Mouse (Mus musculus) liver, postnatal 0 days (tissue): ENCODE results near the gene Kctd5. TPM values are rescaled to one million over a fixed set of nuclear protein-coding genes. Genes with fewer than 3 reads are reported as not detected.

ENCODE experiments used
- ATAC-seq: fragments of 200-750 bp; cut with Nextera tagmentation; 2 replicates; pipeline ENCODE4 v1.8.0; 2017; ENCODE audit warnings: mild to moderate bottlenecking, moderate library complexity
- DNase-seq: peaks from one replicate; pipeline ENCODE4 v3.0.0-alpha.2; 2016
- H3K27ac ChIP-seq: fragments of 300-500 bp; sonication (generic); 2 replicates; pipeline ENCODE4 v1.5.1; 2014; ENCODE audit warnings: antibody characterized with exemption, moderate library complexity, mild to moderate bottlenecking, low read depth
- H3K27me3 ChIP-seq: fragments of 300-500 bp; sonication (generic); 2 replicates; pipeline ENCODE4 v1.6.1; 2014; ENCODE audit warnings: low read length, control low read depth, mixed read lengths; ENCODE audit not compliant: insufficient read depth
- H3K36me3 ChIP-seq: fragments of 300-500 bp; sonication (generic); replicated peaks from 2 replicates; pipeline ENCODE4 v1.6.1; 2014; ENCODE audit warnings: mild to moderate bottlenecking, control low read depth, low read length, moderate library complexity, mixed read lengths; ENCODE audit not compliant: insufficient read depth
- H3K4me1 ChIP-seq: fragments of 300-500 bp; sonication (generic); 2 replicates; pipeline ENCODE4 v1.6.1; 2014; ENCODE audit warnings: antibody characterized with exemption, mild to moderate bottlenecking, control low read depth; ENCODE audit not compliant: insufficient read depth
- H3K4me2 ChIP-seq: fragments of 300-500 bp; sonication (generic); 2 replicates; pipeline ENCODE4 v1.6.1; 2014; ENCODE audit warnings: low read depth, mild to moderate bottlenecking, low read length, moderate library complexity, mixed read lengths
- H3K4me3 ChIP-seq: fragments of 300-500 bp; sonication (generic); 2 replicates; pipeline ENCODE4 v1.5.1; 2014; ENCODE audit warnings: low read depth, low read length
- H3K9ac ChIP-seq: fragments of 300-500 bp; sonication (generic); replicated peaks from 2 replicates; pipeline ENCODE4 v1.6.1; 2014; ENCODE audit warnings: mild to moderate bottlenecking, moderate library complexity
- H3K9me3 ChIP-seq: fragments of 300-500 bp; sonication (generic); 2 replicates; pipeline ENCODE4 v1.6.1; 2016; ENCODE audit warnings: mild to moderate bottlenecking, control low read depth, low read length, mixed read lengths
- CTCF ChIP-seq: sonication (generic); IDR thresholded peaks from 2 replicates; pipeline ENCODE4 v1.5.1; 2016; ENCODE audit warnings: antibody characterized with exemption, low read depth
- EP300 ChIP-seq: IDR thresholded peaks from 2 replicates; pipeline ENCODE4 v1.6.1; 2016; ENCODE audit warnings: antibody characterized with exemption, low read depth, mild to moderate bottlenecking
- WGBS: fragments of 180-500 bp; shearing (Covaris S2); extraction: QIAGEN DNeasy Blood & Tissue Kit; methylation state at CpG from one replicate; pipeline ENCODE4 v1.1.7; 2014; ENCODE audit not compliant: insufficient replicate concordance; 5-methylcytosine and 5-hydroxymethylcytosine counted together
- microRNA-seq: library from miRNA; unstranded; fragments of <30 nt; microRNA quantifications from one replicate; pipeline ENCODE4, GENCODE M21; 2016
- polyA plus RNA-seq: library from polyadenylated mRNA; unstranded; fragments of >200 nt; fragmentation: Nextera tagmentation; extraction: Ambion mirVana; gene quantifications from 2 replicates; pipeline ENCODE4 v1.2.1, GENCODE M21; 2015

Gene Kctd5
- polyA plus RNA-seq, 1 experiment from 2014 or later: 7.7 TPM

GRCm38 (mm10) chr17:24000404-24000803 is 72.9 kb downstream of the Kctd5 start:
- H3K4me3 ChIP-seq: no peak overlapping the region
- TF ChIP-seq EP300 (no peak), CTCF (no peak)
- ATAC-seq (no peak), DNase-seq (no peak)
- H3K4me1 ChIP-seq: no peaks in the 10 kb centered on the region
- no peaks in the 10 kb centered on the region for H3K36me3 ChIP-seq
- WGBS: 37% methylated on average over 5 of the region's 5 CpGs
- no peaks in the 10 kb centered on the region for H3K9me3 ChIP-seq
- no peak overlapping the region for H3K9ac ChIP-seq
- H3K4me2 ChIP-seq: no peak overlapping the region
- H3K27ac ChIP-seq: no peak overlapping the region
- H3K27me3 ChIP-seq: no peaks in the 10 kb centered on the region

GRCm38 (mm10) chr17:23998383-23998782 is 74.9 kb downstream of the Kctd5 start:
- Histone ChIP-seq H3K36me3 (no peaks in the 10 kb centered on the region), H3K27ac (no peak overlapping the region), H3K27me3 (peaks cover 9% of the 10 kb centered on the region; the same call in 1 of the 2 replicates), H3K9me3 (no peaks in the 10 kb centered on the region), H3K4me2 (no peak overlapping the region), H3K4me3 (no peak overlapping the region), H3K4me1 (no peaks in the 10 kb centered on the region), H3K9ac (no peak overlapping the region)
- WGBS: 46% methylated on average over 6 of the region's 6 CpGs
- no peak for ATAC-seq
- TF ChIP-seq EP300 (no peak), CTCF (no peak)
- DNase-seq: no peak

- no peak within 1 kb of the TSS for H3K9ac ChIP-seq
- H3K4me3 ChIP-seq: no peak within 1 kb of the TSS
- H3K4me1 ChIP-seq: peaks cover 4% of the 10 kb centered on the region; the same call in 1 of the 2 replicates
- no peaks in the 10 kb centered on the region for H3K9me3 ChIP-seq
- DNase-seq (no peak), ATAC-seq (no peak)
- no peak within 1 kb of the TSS for H3K27ac ChIP-seq
- H3K27me3 ChIP-seq: peaks cover 9% of the 10 kb centered on the region; the same call in 1 of the 2 replicates
- 59% methylated on average over 2 of the region's 2 CpGs for WGBS
- no peak within 1 kb of the TSS for H3K4me2 ChIP-seq
- TF ChIP-seq CTCF: no peak
- no peak for TF ChIP-seq EP300
- no peaks in the 10 kb centered on the region for H3K36me3 ChIP-seq
Observed at GRCm38 (mm10) chr17:23997901-23998300, 75.4 kb downstream of the Kctd5 start, which contains the start of gene Prss22. Prss22 (minus strand) TSS chr17:23998100.

Small RNA genes within 50 kb of the gene (microRNA-seq; reads per million reads assigned to microRNA genes)
- not detected for gene Gm27700

Other genes with a start within 250 kb of the Kctd5 start
- 458 and 460 TPM in 2 replicates for gene Elob, start 244.3 kb downstream of the Kctd5 start, polyA plus RNA-seq
- gene Prss33, start 237.4 kb downstream of the Kctd5 start, polyA plus RNA-seq: not detected in 2 replicates
- gene Prss32, start 229.6 kb downstream of the Kctd5 start, polyA plus RNA-seq: not detected in 2 replicates
- gene Prss41, start 229.3 kb downstream of the Kctd5 start, polyA plus RNA-seq: 0.06 and 0.25 TPM in 2 replicates
- not detected in 2 replicates for gene Prss21, start 205.4 kb downstream of the Kctd5 start, polyA plus RNA-seq
- not detected in 2 replicates for gene Dcpp1, start 192.6 kb downstream of the Kctd5 start, polyA plus RNA-seq
- gene Dcpp2, start 192.6 kb downstream of the Kctd5 start, polyA plus RNA-seq: not detected in 2 replicates
- not detected in 2 replicates for gene Dcpp3, start 156.0 kb downstream of the Kctd5 start, polyA plus RNA-seq
- gene Sbp, start 131.8 kb downstream of the Kctd5 start, polyA plus RNA-seq: not detected in 2 replicates
- gene Sbpl, start 118.2 kb downstream of the Kctd5 start, polyA plus RNA-seq: not detected in 2 replicates
- 0.09 and 0.14 TPM in 2 replicates for gene Prss30, start 92.9 kb downstream of the Kctd5 start, polyA plus RNA-seq
- not detected in 2 replicates for gene Prss22, start 75.4 kb downstream of the Kctd5 start, polyA plus RNA-seq
- gene Prss27, start 35.3 kb downstream of the Kctd5 start, polyA plus RNA-seq: not detected in 2 replicates
- gene Pdpk1, start 77.4 kb upstream of the Kctd5 start, polyA plus RNA-seq: 19.3 and 20.5 TPM in 2 replicates
- 18.5 and 20.0 TPM in 2 replicates for gene Amdhd2, start 90.3 kb upstream of the Kctd5 start, polyA plus RNA-seq
- 422 and 445 TPM in 2 replicates for gene Atp6v0c, start 96.2 kb upstream of the Kctd5 start, polyA plus RNA-seq
- 2.0 and 4.2 TPM in 2 replicates for gene Tbc1d24, start 132.1 kb upstream of the Kctd5 start, polyA plus RNA-seq
- 0.37 and 0.45 TPM in 2 replicates for gene Ntn3, start 136.0 kb upstream of the Kctd5 start, polyA plus RNA-seq
- gene Tedc2, start 147.4 kb upstream of the Kctd5 start, polyA plus RNA-seq: 6.7 and 7.4 TPM in 2 replicates
- gene Ccnf, start 178.0 kb upstream of the Kctd5 start, polyA plus RNA-seq: 26.2 and 29.6 TPM in 2 replicates